Mouse (Mus musculus): ENCODE data around the gene N4bp3.
"Not testable (repeated sequence)": the region's sequence is repeated elsewhere in the genome, so short reads cannot be mapped to it uniquely, and the experiment has no call there.

N4bp3 gene

DNA sequence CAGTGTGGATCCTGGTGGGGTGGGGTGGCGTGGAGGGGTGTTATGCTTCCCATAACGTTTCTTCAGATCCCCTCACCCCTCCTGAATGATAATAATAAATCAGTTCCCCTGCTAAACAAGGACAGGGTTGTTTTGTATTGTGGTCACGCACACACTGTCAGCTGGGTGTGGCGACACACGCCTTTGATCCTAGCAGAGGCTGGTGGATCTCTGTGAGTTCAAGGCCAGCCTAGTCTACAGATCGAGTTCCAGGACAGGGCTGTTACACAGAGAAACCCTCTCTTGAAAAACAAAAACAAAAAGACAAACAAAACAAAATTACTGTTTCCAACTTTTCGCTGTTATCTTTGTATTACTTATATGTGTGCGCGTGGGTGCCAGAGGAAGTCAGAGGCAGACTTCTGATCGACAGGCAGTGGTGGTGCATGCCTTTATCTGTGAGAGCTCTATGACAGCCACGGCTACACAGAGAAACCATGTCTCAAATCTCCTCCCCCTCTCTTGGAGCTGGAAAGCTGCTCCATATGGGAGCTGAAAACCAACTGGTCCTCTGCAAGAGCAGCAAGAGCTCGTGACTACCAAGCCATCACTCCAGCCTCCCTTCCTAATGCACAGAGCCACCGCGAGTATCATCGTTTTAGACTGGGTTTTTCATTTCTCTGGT, 20.9 kb downstream of the N4bp3 start:
- DNase-seq (ENCODE audit: low read depth, low spot score), result no peak

GRCm38 (mm10) chr11:51627907-51628306, 22.7 kb downstream of the N4bp3 start:
- no peak for DNase-seq (ENCODE audit: low read depth, low spot score)

DNA sequence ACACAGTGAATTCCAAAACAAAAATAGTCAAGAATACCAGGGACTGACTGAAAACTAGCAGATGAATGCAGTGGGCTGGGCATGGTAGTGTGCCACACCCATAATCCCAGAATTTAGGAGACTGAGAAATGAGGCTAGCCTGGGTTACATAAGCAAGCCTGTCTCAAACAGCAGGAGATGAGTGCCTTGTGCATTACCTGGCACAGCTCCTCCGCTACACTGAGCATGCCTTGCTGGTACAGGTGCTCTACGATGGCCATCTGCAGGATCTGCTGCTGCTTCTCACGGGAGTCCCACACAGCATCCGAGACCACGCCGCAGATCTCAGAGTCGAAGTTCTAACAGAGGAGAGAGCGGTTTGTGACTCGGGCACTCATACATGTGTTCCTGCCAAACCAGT, 23.2 kb downstream of the N4bp3 start:
- no peak for DNase-seq (ENCODE audit: low read depth, low spot score)

DNA sequence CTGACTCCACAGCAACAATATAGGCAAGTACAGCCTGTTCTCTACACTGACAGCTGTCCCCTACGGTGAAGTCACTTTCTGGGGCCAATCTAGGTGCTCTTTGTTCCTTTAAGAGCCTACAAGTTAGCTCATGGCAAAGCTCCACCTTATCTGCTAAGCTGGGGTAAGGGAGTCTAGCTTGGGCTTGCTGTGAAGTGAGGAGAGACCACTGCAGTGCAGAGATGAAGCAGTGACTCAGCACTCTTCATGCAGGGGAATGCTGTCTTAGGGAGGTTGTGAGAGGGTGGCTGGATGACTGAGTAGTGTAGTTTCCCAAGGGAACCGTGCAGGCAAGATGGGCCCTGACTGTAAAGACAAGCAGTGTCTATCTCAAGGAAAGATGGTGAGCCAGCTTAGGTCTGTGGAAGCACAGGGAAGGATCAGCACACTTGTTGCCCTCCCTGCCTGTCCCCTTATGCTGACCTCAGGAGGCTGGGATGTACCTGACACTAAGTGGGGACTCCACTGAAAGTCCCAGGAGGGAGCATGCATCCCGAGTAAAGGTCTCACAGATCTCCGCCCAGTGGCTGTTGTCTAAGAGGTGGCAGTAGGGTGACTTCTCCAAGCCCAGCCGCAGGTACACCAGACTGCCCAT, 25.3 kb downstream of the N4bp3 start:
- DNase-seq (ENCODE audit: low read depth, low spot score), result no peak

DNA sequence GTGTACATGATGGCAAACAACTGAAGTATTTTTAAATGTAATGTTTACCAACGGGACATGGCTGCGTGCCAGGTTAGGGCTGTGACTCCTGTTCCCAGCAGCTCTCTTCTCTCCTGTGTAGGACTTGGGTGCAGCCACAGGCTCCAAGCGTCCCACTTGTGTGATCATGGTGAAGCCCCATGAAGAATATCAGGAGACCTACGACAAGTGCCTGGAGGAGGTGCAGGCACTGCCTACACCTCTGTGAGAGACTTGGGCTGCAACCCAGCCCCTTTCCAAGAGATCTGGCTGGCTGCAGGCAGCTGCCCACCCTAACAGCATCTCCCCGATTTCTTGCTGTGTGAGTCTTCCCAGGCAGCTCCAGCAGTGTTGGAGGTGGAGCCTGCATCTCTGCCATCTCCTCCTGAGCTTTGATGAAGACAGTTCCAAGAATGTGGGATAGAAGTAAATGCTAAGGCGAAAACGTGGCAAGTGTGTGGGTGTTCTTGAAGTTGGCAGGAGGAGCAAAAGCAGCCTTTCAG, 27.6 kb downstream of the N4bp3 start:
- DNase-seq (ENCODE audit: low read depth, low spot score), result no peak

GRCm38 (mm10) chr11:51621776-51622175, 28.9 kb downstream of the N4bp3 start:
- no peak for DNase-seq (ENCODE audit: low read depth, low spot score)

DNA sequence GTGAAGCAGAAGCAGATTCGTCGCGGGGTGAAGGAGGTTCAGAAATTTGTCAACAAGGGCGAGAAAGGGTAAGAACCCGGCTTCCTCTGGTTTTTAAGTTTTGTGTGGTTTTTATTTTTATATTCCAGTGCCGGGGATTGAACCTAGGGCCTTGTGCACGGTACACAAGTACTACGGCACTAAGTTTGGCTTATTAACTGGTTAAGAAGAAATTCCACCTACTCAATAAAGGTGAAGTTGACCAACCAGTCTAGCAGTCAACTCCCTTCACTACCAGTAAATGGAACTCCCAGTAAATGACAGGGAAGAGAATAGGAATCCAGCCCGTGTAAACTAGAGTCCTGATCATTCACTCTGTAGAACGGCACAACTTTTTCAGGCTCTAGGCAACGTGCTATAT, 30.6 kb downstream of the N4bp3 start:
- no peak for DNase-seq (ENCODE audit: low read depth, low spot score)

- DNase-seq (ENCODE audit: low read depth, low spot score), result peak; percentile 99
Measured at GRCm38 (mm10) chr11:51619409-51620060, 31.1 kb downstream of the N4bp3 start, which contains the start of gene Nhp2. TSS of gene Nhp2 (plus strand) at chr11:51619735.

- DNase-seq (ENCODE audit: low read depth, low spot score), result no peak
Measured at GRCm38 (mm10) chr11:51618894-51619408, 31.7 kb downstream of the N4bp3 start.

DNA sequence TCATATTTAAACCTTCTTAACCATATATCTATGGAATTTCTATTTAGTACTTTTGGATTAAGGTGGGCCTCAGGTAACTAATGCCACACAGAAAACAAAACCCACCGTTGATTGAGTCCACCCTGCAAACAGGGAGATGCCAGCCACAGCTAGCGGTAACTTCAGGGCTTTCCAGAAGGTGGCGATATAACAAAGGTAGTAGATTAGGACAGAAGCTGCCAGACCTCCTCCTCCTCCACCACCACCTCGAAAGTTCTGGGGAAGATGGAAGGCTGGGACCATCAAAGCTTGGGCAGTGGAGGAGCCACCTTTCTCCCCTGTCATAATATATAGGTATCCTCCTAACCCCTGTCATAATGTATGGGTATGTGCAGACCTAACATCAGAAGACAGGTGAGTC, 32.9 kb downstream of the N4bp3 start:
- peak; percentile 60 for DNase-seq (ENCODE audit: low read depth, low spot score)

- not testable (repeated sequence) for DNase-seq (ENCODE audit: low read depth, low spot score)
Measured at GRCm38 (mm10) chr11:51616113-51616512, 34.5 kb downstream of the N4bp3 start.

DNA sequence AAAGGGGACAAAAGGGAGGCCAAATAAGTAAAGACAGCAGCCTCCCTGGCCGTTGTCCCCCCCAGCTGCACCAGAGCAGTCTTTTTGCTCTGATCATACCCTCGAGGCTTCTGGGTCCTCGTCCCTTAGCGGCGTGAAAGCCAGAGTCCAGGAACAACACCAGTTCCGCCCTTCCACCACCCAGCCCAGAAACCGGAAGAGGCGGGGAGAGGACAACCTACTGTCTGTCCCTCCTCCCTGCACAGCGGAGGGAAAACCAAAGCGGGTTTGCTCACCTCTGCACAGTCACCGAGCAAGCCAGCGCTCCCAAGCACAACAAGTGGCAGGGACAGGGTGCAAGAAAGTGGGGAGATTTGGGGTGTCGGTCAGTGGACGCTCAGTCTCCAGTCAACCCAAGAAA, 35.0 kb downstream of the N4bp3 start:
- no peak for DNase-seq (ENCODE audit: low read depth, low spot score)

DNA sequence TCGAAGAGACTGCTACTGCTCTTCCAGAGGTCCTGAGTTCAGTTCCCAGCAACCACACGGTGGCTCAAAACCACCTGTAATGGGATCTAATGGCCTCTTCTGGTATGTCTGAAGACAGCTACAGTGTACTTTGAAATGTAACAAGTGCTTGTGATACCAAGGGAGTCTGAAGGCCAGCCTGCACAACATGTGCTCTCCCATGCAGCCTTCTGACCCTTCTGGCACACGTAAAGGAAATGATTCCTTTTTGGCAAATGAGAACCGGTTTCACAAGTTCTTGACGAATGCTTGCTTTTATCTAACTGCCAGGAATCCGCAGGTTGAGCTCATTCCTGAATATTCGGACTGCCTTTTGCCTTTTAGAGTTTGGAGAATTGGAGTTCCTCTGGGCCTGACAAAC, 35.5 kb downstream of the N4bp3 start:
- no peak for DNase-seq (ENCODE audit: low read depth, low spot score)

- no peak for DNase-seq (ENCODE audit: low read depth, low spot score)
Measured at GRCm38 (mm10) chr11:51614256-51614655, 36.4 kb downstream of the N4bp3 start.

DNA sequence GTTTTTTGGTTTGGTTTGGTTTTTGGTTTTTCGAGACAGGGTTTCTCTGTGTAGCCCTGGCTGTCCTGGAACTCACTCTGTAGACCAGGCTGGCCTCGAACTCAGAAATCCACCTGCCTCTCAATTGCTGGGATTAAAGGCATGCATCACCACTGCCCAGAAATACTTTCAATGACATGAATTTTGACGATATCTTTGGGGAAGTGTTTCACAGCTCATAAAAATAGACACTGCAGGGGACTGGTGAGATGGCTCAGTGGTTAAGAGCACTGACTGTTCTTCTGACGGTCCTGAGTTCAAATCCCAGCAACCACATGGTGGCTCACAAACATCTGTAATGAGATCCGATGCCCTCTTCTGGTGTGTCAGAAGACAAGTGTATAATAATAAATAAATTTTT, 40.7 kb downstream of the N4bp3 start:
- DNase-seq (ENCODE audit: low read depth, low spot score), result not testable (repeated sequence)

DNA sequence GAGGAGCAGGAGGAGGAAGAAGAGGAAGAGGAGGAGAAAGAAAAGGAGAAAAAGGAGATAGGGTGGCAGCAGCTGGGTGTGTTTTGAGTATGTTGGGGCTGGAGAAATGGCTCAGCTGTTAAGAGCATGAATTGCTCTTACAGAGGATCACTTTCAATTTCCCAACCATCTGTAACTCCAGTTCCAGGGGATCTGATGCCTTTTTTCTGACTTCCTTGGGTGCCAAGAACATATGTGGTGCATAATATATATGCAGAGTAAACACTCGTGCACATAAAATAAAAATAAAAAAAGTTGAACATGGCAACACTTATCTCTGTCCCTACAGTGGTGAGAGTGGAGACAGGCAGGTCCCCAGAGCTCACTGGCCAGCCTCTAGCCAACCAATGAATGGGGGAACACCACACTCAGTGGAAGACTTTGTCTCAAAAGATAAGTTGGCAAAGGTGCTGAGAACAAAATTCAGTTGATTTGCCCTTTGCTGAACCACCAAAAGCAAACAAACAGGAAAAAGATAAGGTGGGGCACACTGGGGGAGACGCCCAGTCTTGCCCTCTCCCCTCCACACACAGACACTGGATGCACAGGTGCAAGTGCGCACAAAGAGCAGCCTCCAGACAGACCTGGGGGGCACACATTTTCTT, 41.3 kb downstream of the N4bp3 start:
- no peak for DNase-seq (ENCODE audit: low read depth, low spot score)

- no peak for DNase-seq (ENCODE audit: low read depth, low spot score)
Measured at GRCm38 (mm10) chr11:51607096-51607738, 43.4 kb downstream of the N4bp3 start.

GRCm38 (mm10) chr11:51606447-51607095, 44.1 kb downstream of the N4bp3 start, which contains the start of gene Hnrnpab:
TSS of gene Hnrnpab (minus strand) at chr11:51606847.
- peak; percentile 97 for DNase-seq (ENCODE audit: low read depth, low spot score)

- DNase-seq (ENCODE audit: low read depth, low spot score), result peak; percentile 47
Measured at GRCm38 (mm10) chr11:51605602-51606446, 44.8 kb downstream of the N4bp3 start.

GRCm38 (mm10) chr11:51602253-51602652, 48.4 kb downstream of the N4bp3 start:
- DNase-seq (ENCODE audit: low read depth, low spot score), result no peak

All from retina, postnatal 7 days (tissue).